Mouse (Mus musculus): ENCODE measurements around the gene Pla2g4e. TPM values are rescaled to one million over a fixed set of nuclear protein-coding genes. Genes with fewer than 3 reads are reported as not detected.
A peak's percentile ranks its signal among the peaks of the same experiment; 100 is the strongest.
"Not testable (repeated sequence)": the region's sequence is repeated elsewhere in the genome, so short reads cannot be mapped to it uniquely, and the experiment has no call there.

Gene Pla2g4e
- total RNA-seq, 2 experiments from 2014 or later, result 8.4 to 9.3 TPM

- DNase-seq (ENCODE audit: low spot score in 2 of 2), result not testable (repeated sequence)
Measured at GRCm38 (mm10) chr2:120238733-120239132, 6.4 kb downstream of the Pla2g4e start.

- no peak for DNase-seq (ENCODE audit: low spot score in 2 of 2)
Measured at GRCm38 (mm10) chr2:120237784-120238183, 7.4 kb downstream of the Pla2g4e start.

GRCm38 (mm10) chr2:120235947-120236640, 9.0 kb downstream of the Pla2g4e start:
- DNase-seq (ENCODE audit: low spot score in 2 of 2), result no peak

GRCm38 (mm10) chr2:120235381-120235780, 9.8 kb downstream of the Pla2g4e start:
- DNase-seq (ENCODE audit: low spot score in 2 of 2), result no peak

GRCm38 (mm10) chr2:120231642-120232041, 13.5 kb downstream of the Pla2g4e start:
- DNase-seq (ENCODE audit: low spot score in 2 of 2), result no peak

- no peak for DNase-seq (ENCODE audit: low spot score in 2 of 2)
Measured at GRCm38 (mm10) chr2:120214600-120214999, 30.5 kb downstream of the Pla2g4e start.

- DNase-seq (ENCODE audit: low spot score in 2 of 2), result peak in 1 of 2 experiments; percentile 18
Measured at GRCm38 (mm10) chr2:120211448-120211847, 33.7 kb downstream of the Pla2g4e start.

GRCm38 (mm10) chr2:120207926-120208325, 37.2 kb downstream of the Pla2g4e start:
- DNase-seq (ENCODE audit: low spot score in 2 of 2), result no peak

GRCm38 (mm10) chr2:120207028-120207427, 38.1 kb downstream of the Pla2g4e start:
- DNase-seq (ENCODE audit: low spot score in 2 of 2), result no peak

GRCm38 (mm10) chr2:120203742-120204141, 41.4 kb downstream of the Pla2g4e start:
- no peak for DNase-seq (ENCODE audit: low spot score in 2 of 2)

- DNase-seq (ENCODE audit: low spot score in 2 of 2), result no peak
Measured at GRCm38 (mm10) chr2:120200077-120200476, 45.1 kb downstream of the Pla2g4e start.

GRCm38 (mm10) chr2:120188174-120188573, 57.0 kb downstream of the Pla2g4e start:
- DNase-seq (ENCODE audit: low spot score in 2 of 2), result no peak

GRCm38 (mm10) chr2:120187583-120187982, 57.6 kb downstream of the Pla2g4e start:
- no peak for DNase-seq (ENCODE audit: low spot score in 2 of 2)

GRCm38 (mm10) chr2:120185527-120186276, 59.4 kb downstream of the Pla2g4e start:
- no peak for DNase-seq (ENCODE audit: low spot score in 2 of 2)

GRCm38 (mm10) chr2:120178936-120179335, 66.2 kb downstream of the Pla2g4e start:
- no peak for DNase-seq (ENCODE audit: low spot score in 2 of 2)

GRCm38 (mm10) chr2:120173718-120174117, 71.4 kb downstream of the Pla2g4e start:
- peak; percentile 37 to 60 for DNase-seq (ENCODE audit: low spot score in 2 of 2)

- DNase-seq (ENCODE audit: low spot score in 2 of 2), result no peak
Measured at GRCm38 (mm10) chr2:120171362-120171761, 73.8 kb downstream of the Pla2g4e start.

- peak in 1 of 2 experiments; percentile 48 for DNase-seq (ENCODE audit: low spot score in 2 of 2)
Measured at GRCm38 (mm10) chr2:120170726-120171125, 74.4 kb downstream of the Pla2g4e start.

GRCm38 (mm10) chr2:120169382-120169781, 75.8 kb downstream of the Pla2g4e start:
- DNase-seq (ENCODE audit: low spot score in 2 of 2), result no peak

GRCm38 (mm10) chr2:120167763-120168162, 77.4 kb downstream of the Pla2g4e start:
- no peak for DNase-seq (ENCODE audit: low spot score in 2 of 2)

GRCm38 (mm10) chr2:120165474-120165873, 79.7 kb downstream of the Pla2g4e start:
- no peak for DNase-seq (ENCODE audit: low spot score in 2 of 2)

- no peak for DNase-seq (ENCODE audit: low spot score in 2 of 2)
Measured at GRCm38 (mm10) chr2:120159434-120159833, 85.7 kb downstream of the Pla2g4e start.

Data from layer of hippocampus, postnatal 14 days (tissue).